Mouse (Mus musculus) cerebellum, postnatal 25 days (tissue): Measurements from ENCODE around the gene Prss21.
A peak's percentile ranks its signal among the peaks of the same experiment; 100 is the strongest.

ENCODE experiments used
- DNase-seq, 2 experiments: peaks; one replicate each; pipeline ENCODE4 v3.0.0; 2021; ENCODE audit warnings: mixed read lengths in 2 of 2

Gene Prss21

GRCm38 (mm10) chr17:23867756-23868155, at the start of gene Prss21:
Gene Prss21 (plus strand): TSS chr17:23868056.
- DNase-seq: no peak

- DNase-seq: no peak
Observed at GRCm38 (mm10) chr17:23818579-23818978, 49.3 kb upstream of the Prss21 start.

- DNase-seq: no peak
Observed at GRCm38 (mm10) chr17:23819235-23819634, 48.6 kb upstream of the Prss21 start.

- DNase-seq: no peak
Observed at GRCm38 (mm10) chr17:23820731-23821130, 47.1 kb upstream of the Prss21 start.

- no peak for DNase-seq
Observed at GRCm38 (mm10) chr17:23822094-23822493, 45.8 kb upstream of the Prss21 start.

GRCm38 (mm10) chr17:23823018-23823417, 44.8 kb upstream of the Prss21 start:
- DNase-seq: no peak

GRCm38 (mm10) chr17:23823614-23824013, 44.2 kb upstream of the Prss21 start:
- no peak for DNase-seq

- DNase-seq: no peak
Observed at GRCm38 (mm10) chr17:23825591-23825990, 42.3 kb upstream of the Prss21 start.

GRCm38 (mm10) chr17:23828271-23829001, 39.4 kb upstream of the Prss21 start:
- peak in 1 of 2 experiments; percentile 71 for DNase-seq

- DNase-seq: peak; percentile 89 to 92
Observed at GRCm38 (mm10) chr17:23829064-23829619, 38.7 kb upstream of the Prss21 start, which contains the start of gene Elob. Gene Elob (minus strand): TSS chr17:23829136.

- no peak for DNase-seq
Observed at GRCm38 (mm10) chr17:23831201-23831600, 36.7 kb upstream of the Prss21 start.

- no peak for DNase-seq
Observed at GRCm38 (mm10) chr17:23836006-23836575, 31.8 kb upstream of the Prss21 start, which contains the start of gene Prss33. Gene Prss33 (minus strand): TSS chr17:23836056.

- DNase-seq: peak; percentile 55 to 81
Observed at GRCm38 (mm10) chr17:23841145-23841544, 26.7 kb upstream of the Prss21 start.

- no peak for DNase-seq
Observed at GRCm38 (mm10) chr17:23843141-23843811, 24.6 kb upstream of the Prss21 start.

GRCm38 (mm10) chr17:23843812-23844273, 24.0 kb upstream of the Prss21 start, which contains the start of the genes Prss32 and Prss41:
Gene Prss32 (plus strand): TSS chr17:23843855.
Gene Prss41 (minus strand): TSS chr17:23844172.
- peak; percentile 65 to 79 for DNase-seq

- DNase-seq: no peak
Observed at GRCm38 (mm10) chr17:23850028-23850427, 17.8 kb upstream of the Prss21 start.

GRCm38 (mm10) chr17:23850853-23851749, 16.8 kb upstream of the Prss21 start:
- peak; percentile 66 to 78 for DNase-seq

GRCm38 (mm10) chr17:23853292-23853691, 14.6 kb upstream of the Prss21 start:
- peak; percentile 24 to 66 for DNase-seq

- no peak for DNase-seq
Observed at GRCm38 (mm10) chr17:23854229-23854765, 13.6 kb upstream of the Prss21 start.

- DNase-seq: no peak
Observed at GRCm38 (mm10) chr17:23857193-23857592, 10.7 kb upstream of the Prss21 start.

- no peak for DNase-seq
Observed at GRCm38 (mm10) chr17:23857913-23858312, 9.9 kb upstream of the Prss21 start.

GRCm38 (mm10) chr17:23862926-23863325, 4.9 kb upstream of the Prss21 start:
- DNase-seq: peak in 1 of 2 experiments; percentile 26
